Comparison of ENCODE assay signal across 10 mouse cellular contexts in genomic region chr5:117628351-117628750, GRCm38 (mm10).
A peak's percentile ranks its signal among the peaks of the same experiment; 100 is the strongest.
DNase-seq lines count a peak whose midpoint lies in the region; ATAC-seq and TF ChIP-seq lines count a peak whose summit lies in the region.
"Had no signal": no experiment of that assay in that cellular context is flagged by ENCODE, and none has a peak within 500 bp of the region (broad histone marks: within the 10 kb centered on the region; RNA-seq: fewer than 3 reads in every experiment).

No protein-coding gene starts in this region.

- intact Hi-C loops in left cerebral cortex, postnatal 10 days (cut with DNase I), result no loop called here

- H3K27me3 ChIP-seq in forebrain, postnatal 0 days (ENCODE audit: insufficient read depth, low read length), result no peaks in the 10 kb centered on the region
- no peaks in the 10 kb centered on the region for H3K27me3 ChIP-seq in forebrain, embryonic 15.5 days
- H3K27me3 ChIP-seq: heart, embryonic 15.5 days had no signal

- H3K36me3 ChIP-seq in forebrain, postnatal 0 days (ENCODE audit: insufficient read depth), result no peaks in the 10 kb centered on the region
- H3K36me3 ChIP-seq in forebrain, embryonic 15.5 days, result no peaks in the 10 kb centered on the region
- H3K36me3 ChIP-seq: heart, embryonic 15.5 days; neural tube, embryonic 12.5 days had no signal

- ATAC-seq in forebrain, postnatal 0 days, result no peak
- ATAC-seq in forebrain, embryonic 15.5 days (replicated peaks), result no peak

- H3K9ac ChIP-seq in forebrain, postnatal 0 days, result no peak overlapping the region
- H3K9ac ChIP-seq in forebrain, embryonic 15.5 days (replicated peaks), result no peak overlapping the region
- H3K9ac ChIP-seq: heart, embryonic 15.5 days; neural tube, embryonic 12.5 days had no signal

- H3K4me3 ChIP-seq in forebrain, postnatal 0 days (ENCODE audit: low read depth, low read length), result no peak overlapping the region
- no peak overlapping the region for H3K4me3 ChIP-seq in forebrain, embryonic 15.5 days
- H3K4me3 ChIP-seq: heart, embryonic 15.5 days; neural tube, embryonic 12.5 days had no signal

- no peaks in the 10 kb centered on the region for H3K9me3 ChIP-seq in forebrain, postnatal 0 days (ENCODE audit: low read length)
- no peaks in the 10 kb centered on the region for H3K9me3 ChIP-seq in forebrain, embryonic 15.5 days
- H3K9me3 ChIP-seq: heart, embryonic 15.5 days; neural tube, embryonic 12.5 days had no signal

- WGBS in forebrain, postnatal 0 days, result 54% methylated on average over 7 of the region's 7 CpGs
- WGBS in forebrain, embryonic 15.5 days, result 52% methylated on average over 7 of the region's 7 CpGs

- no peak overlapping the region for H3K27ac ChIP-seq in forebrain, postnatal 0 days (ENCODE audit: low read depth, low read length)
- no peak overlapping the region for H3K27ac ChIP-seq in forebrain, embryonic 15.5 days (replicated peaks)
- H3K27ac ChIP-seq: heart, embryonic 15.5 days; neural tube, embryonic 12.5 days had no signal

- peak; percentile 49 for TF ChIP-seq CTCF in forebrain, postnatal 0 days (IDR thresholded peaks at IDR 0.05; ENCODE audit: low read depth)

- H3K4me1 ChIP-seq in forebrain, postnatal 0 days (ENCODE audit: insufficient read depth), result no peaks in the 10 kb centered on the region
- no peaks in the 10 kb centered on the region for H3K4me1 ChIP-seq in forebrain, embryonic 15.5 days
- H3K4me1 ChIP-seq: heart, embryonic 15.5 days had no signal

- DNase-seq in forebrain, postnatal 0 days, result peak; percentile 42
- DNase-seq in urinary bladder, postnatal 14 days (ENCODE audit: low spot score), result peak; percentile 29
- DNase-seq in urinary bladder, postnatal 4 days (ENCODE audit: low spot score in 2 of 2), result no peak
- peak; percentile 49 to 59 for DNase-seq in frontal cortex, postnatal 25 days (ENCODE audit: low spot score in 2 of 2)
- DNase-seq in left cerebral cortex, postnatal 10 days (ENCODE audit: extremely low spot score in 1 of 2, low spot score in 2 of 2), result peak; percentile 58 to 79
- DNase-seq in right cerebral cortex, postnatal 4 days, result peak; percentile 77
- DNase-seq in Muller cell, postnatal 12 days (ENCODE audit: inconsistent ontology term), result no peak

- no peak overlapping the region for H3K4me2 ChIP-seq in forebrain, postnatal 0 days (ENCODE audit: low read depth)
- no peak overlapping the region for H3K4me2 ChIP-seq in forebrain, embryonic 15.5 days (replicated peaks)
- H3K4me2 ChIP-seq: heart, embryonic 15.5 days; neural tube, embryonic 12.5 days had no signal

Comparison
In these comparisons a context has a peak if more than half of its experiments do, and no peak if none do; other contexts are left out.
1. DNase-seq: peak in forebrain, postnatal 0 days (single experiment), urinary bladder, postnatal 14 days (single experiment), frontal cortex, postnatal 25 days (2 of 2), left cerebral cortex, postnatal 10 days (2 of 2) and right cerebral cortex, postnatal 4 days (single experiment); none in urinary bladder, postnatal 4 days (0 of 2) and Muller cell, postnatal 12 days (single experiment).